Mouse (Mus musculus) CD8-positive naive resting alpha-beta T cell, adult 2 months (primary cell): ENCODE measurements around the gene Dirc2.
A peak's percentile ranks its signal among the peaks of the same experiment; 100 is the strongest.

ENCODE experiments used
- DNase-seq, 2 experiments: peaks; one replicate each; pipeline ENCODE4 v3.0.0; 2022; ENCODE audit warnings: low read depth in 2 of 2, low spot score in 2 of 2

Dirc2 gene

DNA sequence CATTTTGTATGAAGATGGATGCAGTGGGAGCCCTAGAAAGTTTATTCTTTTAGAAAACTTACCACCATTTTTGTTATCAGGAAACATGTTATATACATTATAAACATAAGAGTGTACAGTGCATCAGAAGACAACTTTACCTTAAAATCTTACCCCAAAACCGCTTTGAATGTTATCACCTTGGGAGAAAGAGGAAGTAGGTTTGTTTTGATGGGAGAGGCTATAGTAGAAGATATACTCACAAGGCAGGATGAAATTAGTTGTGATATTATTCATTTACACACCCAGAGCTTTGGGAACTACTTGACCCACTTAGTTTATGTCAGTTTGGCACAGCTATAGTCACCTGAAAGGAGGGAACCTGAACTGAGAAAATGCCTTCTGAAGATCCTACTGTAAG, 6.7 kb upstream of the Dirc2 start:
- no peak for DNase-seq

DNA sequence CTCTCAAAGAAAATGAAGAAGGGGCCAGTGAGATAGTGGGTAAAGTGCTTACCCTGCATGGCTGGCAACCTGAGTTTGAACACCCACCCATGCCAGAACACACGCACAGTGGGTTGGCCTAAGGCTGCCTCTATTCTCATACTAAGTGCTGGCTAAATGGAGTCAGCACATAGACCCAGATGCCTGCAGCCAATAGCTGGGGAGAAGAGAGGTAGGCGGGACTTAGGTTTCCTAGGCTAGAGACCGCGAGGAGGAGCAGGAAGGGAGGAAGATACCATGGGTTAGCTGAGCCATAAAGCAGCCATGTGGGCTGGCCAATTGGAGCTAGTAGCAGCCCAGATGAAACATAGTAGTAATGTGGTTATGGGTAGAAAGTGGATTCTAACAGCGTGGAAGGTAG, 3.4 kb upstream of the Dirc2 start:
- no peak for DNase-seq

DNA sequence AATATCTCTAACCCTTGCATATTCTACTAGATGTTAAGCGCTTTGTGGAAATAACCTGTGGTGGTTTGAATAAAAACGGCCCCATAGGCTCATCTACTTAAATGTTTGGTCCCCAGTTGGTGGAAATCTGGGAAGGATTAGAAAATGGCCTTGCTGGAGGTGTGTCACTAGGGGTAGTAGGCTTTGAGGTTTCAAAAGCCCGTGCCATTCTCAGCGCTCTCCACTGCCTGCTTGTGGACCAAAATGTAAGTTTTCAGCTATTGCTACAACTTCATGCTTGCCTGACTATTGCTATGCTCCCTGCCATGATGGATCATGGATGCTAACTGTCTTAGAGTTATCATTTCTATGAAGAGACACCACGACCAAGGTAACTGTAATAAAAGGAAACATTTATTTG, 2.5 kb upstream of the Dirc2 start:
- DNase-seq = no peak

DNA sequence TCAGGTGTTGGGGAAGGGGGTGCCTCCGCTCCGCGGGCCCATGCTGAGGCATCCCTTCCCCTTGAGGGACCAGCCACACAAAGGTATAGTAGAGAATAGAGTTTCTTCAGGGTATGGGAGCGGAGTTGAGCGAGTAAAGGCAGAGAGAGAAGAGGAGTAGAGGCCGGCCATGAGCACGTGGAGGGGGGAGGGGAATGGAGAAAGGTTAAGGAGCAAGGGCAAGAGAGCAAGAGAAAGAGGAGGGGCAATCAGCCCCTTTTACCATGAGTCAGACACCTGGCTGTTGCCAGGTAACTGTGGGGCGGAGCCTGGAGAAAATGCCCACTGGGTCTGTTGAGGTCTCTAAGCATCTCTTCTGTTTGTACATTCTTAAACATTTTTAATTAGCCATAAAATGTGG, 2.0 kb upstream of the Dirc2 start:
- DNase-seq = no peak

DNA sequence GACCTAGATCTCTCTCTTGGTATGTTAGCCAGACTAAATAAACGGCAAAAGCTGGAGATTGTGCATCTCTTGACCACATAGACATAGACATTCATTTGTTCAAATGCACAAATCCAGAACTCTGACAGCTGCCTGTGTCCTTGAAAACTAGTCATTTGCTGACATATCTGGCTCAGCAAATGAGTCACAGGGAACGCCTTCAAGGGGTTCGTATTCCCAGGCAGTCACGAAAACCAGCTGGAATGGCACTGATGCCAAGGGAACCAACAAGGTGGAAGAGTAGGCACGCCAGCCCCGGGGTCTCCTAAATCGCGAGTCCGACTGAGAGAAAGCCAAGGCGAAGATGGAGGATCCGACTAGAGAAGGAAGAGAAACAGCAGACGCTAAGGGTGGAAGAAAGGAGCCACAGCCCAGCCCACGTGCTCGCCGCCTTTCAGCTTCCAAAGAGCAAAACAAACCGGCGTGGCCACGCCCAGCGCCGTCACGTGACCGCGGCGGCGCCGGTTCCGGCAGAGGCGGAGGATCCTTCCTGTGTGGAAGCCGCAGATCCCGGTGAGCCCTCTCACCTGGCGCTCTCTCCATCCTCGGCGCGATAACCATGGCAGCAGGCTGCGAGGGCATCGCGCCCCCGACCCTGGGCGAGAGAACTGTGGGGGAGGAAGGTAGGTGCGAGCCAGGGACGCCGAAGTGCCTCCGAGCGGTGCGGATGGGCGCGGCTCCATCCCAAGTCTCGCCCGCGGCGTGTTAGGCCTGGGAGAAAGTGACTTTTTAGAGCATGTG, 912 bp upstream of the Dirc2 start, which contains the start of gene Hspbap1:
Gene Hspbap1, plus strand, starts transcription at position 498 of the 780 bp plus-strand sequence.
- peak; percentile 90 to 92 for DNase-seq

DNA sequence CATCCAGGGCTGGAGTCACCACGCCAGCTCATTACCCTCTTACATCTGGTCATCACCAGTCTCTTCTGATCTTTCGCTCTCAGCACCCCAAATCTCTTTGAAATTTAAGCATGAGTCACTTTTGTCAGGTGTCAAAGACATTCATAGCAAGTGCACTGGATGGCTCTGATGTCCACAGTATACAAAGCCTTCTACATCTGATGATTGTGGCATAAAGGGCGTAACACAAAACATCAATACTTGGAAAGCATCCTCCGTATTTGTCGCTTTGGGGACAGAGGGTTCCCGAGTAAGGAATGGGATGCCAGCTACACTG, 729 bp downstream of the Dirc2 start:
- DNase-seq = peak in 1 of 2 experiments; percentile 21

DNA sequence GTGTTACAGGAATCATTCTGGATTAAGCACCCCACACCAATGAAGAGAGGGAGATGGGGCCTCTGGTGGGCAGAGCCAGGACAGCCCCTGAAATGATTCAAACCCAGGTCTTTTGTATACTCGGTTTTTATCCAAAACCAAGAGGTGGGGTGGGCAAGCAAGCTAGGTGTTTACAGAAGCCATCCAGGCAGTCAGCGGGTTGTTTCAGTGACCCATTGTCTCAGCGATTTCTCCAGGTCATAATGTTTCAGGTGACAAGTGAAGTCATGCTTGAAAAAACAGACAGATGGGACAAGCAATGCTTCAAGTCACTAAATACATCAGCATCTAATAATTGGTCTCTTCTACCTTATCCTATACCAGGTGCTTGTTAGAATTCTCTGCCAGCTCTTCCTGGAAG, 2.8 kb downstream of the Dirc2 start:
- no peak for DNase-seq

DNA sequence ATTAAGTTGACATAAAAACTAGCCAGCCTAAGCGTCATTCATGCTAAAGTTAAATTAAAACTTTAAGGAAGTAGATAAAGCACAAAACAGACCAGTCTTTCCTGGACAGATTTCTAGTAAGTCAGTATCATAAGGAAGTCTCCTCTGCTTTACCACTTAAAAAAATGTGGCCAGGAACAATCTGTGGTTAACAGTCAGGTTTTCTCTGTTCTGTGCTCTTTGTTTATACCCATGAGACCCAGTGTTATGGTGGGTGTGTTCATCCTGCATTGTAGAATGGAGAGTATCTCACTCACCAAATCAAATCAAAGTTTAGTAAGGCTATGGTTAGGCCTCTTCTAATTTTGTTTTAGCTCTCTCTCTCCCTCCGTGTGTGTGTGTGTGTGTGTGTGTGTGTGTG, 3.7 kb downstream of the Dirc2 start:
- peak; percentile 31 to 42 for DNase-seq

DNA sequence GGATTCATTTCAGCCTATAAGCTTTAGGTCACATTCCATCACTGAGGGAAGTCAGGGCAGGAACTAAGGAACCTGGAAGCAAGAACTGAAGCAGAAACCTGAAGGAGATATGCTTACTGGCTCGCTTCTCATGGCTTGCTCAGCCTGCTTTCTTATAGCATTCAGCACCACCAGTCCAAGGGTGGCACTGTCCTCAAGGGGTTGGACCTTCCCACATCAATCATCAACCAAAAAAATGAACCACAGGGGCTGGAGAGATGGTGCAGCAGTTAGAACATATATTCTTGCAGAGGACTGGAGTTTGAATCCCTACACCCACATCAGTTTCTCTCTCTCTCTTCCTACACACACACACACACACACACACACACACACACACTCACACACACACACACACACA, 4.2 kb downstream of the Dirc2 start:
- DNase-seq = no peak

DNA sequence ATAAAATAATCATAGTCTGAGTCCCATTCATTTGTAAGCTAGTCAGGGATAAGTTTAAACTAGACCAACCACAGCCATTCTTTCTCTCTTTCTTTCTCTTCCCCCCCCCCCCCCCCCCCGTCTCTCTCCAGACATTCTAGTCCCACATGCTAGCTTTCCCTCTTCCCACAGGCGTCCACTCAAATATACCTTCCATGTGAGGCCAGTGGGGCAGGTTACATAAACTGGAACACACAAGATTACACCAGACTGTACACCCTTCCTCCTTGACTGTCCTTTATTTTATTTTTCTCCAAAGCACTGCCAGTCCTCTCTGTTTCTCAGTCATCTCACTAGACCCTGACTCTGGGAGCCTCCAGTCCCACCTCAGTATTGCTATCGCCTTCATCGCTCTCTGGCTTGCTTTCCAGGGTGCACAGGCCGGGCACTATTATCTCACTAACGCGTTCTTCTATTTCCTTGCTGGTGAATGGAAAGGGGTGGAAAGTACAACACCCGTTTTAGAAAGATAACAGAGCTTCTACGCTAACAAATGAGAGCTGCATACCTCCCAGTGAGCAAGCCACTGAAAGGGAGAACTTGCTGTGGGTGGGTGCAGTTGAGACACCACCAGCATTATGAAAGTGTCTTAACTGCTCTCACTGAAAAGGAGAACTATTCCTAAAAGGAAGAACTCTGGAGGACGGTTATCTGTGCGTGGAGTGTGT, 5.4 kb downstream of the Dirc2 start:
- no peak for DNase-seq

DNA sequence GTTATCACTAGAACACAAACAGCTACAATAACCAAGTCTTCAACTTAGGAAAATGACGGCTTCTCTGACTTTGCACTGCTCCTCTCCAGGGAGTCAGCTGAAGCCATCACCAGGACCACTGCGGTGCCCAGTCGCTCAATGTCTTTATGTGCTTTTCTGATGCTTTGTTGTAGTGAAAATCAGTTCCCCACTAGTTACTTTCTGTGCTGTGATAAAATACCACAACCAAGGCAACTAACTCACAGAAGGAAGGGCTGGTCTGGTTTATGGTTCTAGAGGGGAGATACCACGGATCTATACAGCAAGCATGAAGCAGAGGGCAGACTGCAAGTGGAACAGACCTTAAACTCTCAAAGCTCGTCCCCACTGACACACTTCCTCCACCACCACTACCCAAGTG, 9.8 kb downstream of the Dirc2 start:
- no peak for DNase-seq

DNA sequence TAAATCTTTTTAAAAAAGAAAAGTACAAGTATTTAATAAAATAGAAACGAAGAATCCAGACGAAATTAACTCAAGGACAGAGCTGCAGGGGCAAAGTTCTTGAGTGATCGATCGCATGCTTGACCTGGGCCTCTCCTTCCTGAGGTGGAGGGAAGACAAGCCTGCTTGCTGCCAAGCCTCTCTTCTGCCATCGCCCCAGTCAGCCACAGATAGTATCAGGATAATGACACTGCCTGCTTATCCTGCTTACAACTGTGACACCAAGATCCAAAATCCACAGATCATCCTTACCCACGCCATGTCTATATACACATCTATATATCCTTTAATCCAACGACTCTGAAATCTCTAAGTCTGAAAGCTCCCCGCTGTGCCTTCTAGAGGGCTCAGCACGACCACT, 12.5 kb downstream of the Dirc2 start:
- DNase-seq = no peak

DNA sequence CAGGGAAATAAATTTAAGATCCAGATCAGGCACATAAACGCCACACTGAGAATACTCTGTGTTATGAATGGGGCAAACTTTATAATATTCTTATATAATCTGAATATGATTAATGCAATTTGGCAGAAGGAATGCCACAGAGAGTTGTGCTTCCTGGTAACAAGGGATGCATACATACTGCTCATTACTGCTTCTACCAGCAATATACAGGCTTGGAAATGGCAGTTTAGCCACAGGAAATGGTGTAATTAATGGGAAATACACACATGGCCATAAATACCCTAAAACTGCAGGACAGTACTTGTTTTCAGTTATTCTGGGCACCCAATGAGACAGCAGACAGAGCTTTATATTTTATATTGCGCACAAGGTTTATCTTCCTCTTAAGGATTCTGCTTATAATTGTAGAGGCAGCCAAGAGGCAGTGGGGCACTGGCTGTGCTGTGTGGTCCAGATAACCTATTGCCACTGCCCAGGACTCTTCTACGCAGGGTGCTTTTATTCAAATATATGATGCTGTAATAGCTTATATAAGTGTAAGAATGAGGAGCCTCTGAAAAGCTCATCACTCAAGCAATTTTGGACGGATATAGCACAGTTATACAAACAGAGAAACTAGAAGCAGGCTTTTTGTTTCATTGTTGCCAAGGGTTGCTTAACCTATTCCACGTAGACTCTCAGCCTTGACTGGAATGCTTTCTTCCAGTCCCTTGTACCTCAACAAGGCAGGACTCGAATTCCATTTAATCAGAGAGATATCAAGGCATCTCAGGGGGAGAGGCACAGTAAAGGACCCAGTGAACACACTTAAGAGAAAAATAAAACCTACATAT, 13.4 kb downstream of the Dirc2 start:
- no peak for DNase-seq

DNA sequence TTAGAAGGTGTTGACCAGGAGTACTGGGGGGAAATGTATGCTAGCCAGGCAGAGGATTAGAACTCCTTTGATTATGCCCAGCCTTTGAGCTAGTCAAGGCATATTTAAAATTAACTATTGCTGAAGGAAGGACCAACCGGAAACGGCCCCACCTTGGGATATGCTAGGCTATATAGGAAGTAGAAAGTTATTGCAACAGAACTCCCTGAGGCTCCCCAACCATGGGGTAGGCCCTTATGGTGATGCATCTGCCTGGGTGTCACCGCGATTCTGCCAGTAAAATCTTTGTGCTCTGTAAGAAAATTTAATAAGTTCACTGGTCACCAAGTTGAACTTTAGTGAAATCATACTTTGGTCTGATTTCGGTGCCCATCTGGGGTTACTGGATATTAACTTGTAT, 15.2 kb downstream of the Dirc2 start:
- DNase-seq = no peak

DNA sequence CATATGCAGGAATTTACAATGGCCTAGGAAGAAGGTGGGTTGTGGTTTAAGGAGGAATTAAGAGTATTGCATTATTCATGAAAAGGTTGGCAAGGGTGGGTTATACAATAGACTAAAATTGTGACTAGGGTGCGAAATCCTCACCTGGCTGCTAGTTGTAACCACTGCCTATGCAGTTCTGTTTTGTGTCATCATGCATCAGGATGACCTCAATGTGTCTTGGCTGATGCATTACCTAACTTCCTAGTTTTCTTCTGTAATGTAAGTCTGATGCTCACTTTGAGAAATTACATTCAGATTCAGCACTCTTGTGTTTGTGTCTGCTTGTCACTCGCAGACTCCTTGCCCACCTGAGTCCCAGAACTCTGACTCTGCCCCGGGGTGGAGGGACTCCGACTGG, 17.3 kb downstream of the Dirc2 start:
- DNase-seq = no peak

DNA sequence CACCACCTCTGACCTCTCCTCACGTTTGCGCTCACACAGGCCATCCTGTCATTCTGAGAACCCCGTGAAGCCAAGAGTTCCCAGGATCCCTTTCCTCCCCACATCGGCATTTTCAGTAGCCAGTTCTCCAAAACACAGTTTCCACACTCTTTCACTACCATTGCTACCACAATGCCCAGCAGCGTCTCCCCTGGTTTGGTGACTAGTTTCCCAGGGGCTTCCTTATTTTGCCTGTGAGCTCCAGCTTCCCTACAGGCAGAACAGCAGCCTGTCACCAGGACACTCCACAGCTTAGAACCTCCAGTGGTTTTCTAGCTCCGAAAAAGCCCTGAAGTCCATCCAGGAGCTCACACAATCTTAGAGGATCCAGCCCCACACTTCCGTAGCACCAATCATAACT, 19.8 kb downstream of the Dirc2 start:
- no peak for DNase-seq

DNA sequence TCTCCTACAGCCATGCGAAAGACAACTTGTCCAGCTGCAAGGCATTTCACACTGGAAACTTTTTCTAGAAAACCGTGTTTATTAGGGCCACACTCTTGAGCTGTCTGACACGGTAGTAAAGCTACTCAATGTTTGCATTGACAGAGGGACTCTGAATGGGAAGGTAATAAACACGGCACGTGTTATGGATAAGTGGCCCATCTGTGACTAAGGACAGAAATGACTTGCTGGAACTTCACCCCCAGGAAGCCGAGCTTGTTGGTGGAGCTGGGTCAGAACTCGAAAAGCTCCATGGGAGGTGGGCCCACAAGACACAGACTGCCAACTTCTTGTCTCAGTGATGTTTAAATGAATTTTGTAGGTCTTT, 20.9 kb downstream of the Dirc2 start:
- no peak for DNase-seq

DNA sequence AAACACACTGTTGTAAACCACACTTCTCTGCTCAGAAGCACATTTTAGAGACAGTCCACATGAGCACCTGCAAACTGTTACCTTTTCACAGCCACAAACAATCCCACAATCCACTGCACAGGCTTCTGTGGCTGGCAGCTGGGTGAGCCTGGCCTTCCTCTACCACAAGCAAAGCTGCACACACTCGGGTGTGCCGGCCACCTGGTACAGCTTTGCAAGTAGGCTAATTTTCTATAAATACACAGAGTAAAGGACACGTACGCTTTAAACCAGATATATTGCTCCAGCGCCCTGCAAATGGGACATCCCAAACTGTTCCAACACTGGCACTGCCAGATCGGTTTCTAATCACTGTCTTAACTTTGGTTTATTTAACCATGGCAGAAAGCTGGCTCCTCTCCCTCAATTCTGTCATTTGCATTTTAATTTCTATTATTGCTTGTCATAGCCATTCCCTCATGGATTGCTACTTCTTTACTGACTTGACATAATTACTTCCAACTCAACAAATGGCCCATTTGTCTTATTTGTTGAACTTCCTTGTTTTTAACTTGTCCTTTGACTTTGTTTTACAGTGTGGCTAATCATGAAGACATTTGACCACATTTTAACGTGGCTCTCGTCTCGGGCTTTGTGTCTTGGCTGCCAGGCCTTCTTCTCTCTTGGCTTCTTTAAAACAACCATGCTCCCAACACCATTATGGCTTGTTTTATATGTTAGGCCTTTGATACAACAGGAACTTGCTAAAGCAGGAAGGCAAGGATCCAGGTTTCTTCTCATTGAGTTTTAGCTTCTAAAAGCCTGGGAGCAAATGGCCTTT, 21.5 kb downstream of the Dirc2 start:
- peak; percentile 15 to 31 for DNase-seq

DNA sequence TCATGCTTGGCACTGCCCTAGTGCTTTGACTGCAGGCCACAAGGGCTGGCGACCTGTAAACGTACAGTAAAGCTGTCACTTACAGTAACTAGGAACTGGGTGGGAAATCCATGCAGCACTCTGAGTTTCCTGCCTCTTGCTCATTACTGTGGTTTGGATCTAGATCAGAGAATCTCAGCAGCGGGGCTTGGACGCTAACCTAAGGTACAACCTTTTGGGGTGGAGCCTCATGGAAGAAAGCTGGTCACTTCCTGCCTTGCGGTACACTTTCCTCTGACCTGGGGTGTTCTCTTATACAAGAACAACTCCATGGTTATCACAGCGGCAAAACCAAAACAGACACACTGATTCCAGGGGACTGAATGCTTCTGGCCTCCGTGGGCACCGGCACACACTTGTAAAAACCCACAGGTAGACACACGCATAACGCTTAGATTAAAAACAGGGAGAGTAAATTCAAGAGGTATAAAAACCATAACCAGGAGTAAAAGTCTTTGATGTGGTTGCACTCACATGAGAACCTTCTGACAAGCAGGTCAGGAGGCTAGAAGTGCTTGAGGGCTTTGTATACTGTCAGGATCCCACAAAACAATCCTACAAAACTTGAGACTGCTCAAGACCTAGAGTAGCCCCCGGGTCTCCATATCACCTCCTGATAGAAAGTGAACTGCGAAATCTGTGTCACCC, 26.8 kb downstream of the Dirc2 start:
- DNase-seq = peak; percentile 44 to 51

DNA sequence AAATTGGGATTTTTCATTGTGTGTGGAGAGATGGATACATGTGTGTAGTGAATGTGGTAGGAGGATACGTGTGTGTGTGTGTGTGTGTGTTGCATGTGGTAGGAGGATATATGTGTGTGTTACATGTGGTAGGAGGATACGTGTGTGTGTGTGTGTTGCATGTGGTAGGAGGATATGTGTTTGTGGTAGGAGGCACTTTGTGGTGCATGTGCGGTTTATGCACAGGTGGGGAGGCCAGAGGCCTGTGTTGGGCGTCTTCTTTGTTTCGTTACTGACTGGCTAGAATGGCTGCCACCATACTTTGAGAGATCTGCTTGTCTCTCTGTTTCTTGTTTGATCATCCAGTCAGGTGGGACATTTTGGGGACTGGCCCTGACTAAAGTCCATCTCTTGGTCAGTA, 27.5 kb downstream of the Dirc2 start:
- DNase-seq = peak; percentile 14 to 33

DNA sequence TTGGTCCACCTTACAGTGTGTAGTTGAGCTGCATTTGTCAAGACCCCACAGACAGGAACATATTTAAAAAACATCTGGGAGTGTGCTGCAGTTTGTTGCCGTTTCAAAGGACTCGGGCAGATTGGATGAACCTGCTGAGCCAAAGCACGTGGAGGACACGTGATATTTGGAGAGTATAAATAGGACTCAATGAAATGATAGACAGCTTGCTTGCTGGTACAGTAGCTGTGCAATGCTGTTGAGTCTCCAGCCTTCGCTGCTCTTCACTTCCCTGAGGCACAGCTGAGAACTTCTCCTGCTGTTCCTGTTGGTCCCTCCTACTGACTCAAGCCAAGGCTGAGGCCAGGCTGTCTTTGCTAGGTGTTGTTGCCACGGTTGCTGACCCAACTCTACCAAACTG, 28.2 kb downstream of the Dirc2 start:
- no peak for DNase-seq
